Mouse (Mus musculus) 416B (cell line): Measurements from ENCODE around the gene Lins1.

Source experiments
- DNase-seq: peaks from one replicate; pipeline ENCODE4 v3.0.0; 2011; ENCODE audit warnings: low read depth

Lins1 gene

DNA sequence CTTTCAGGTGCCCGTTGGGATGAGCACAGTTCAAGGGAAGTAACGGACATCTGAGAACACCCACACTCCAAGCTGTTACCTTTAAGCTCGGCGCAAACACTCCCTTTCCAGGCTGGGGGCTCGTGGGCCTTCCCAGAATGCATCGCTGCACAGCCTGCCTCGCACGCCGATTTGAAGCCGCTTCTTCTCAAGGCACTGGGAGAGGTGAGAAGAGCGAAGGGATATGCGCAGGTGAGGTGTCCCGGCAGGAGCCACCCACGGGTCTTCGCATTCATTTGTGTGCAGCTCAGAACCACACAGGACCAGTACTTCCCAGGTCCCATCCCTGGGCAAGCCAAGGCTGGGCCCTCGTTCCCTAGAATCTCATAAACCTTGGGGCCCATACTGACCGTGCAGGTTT is 43.7 kb downstream of the Lins1 start:
- no peak for DNase-seq

DNA sequence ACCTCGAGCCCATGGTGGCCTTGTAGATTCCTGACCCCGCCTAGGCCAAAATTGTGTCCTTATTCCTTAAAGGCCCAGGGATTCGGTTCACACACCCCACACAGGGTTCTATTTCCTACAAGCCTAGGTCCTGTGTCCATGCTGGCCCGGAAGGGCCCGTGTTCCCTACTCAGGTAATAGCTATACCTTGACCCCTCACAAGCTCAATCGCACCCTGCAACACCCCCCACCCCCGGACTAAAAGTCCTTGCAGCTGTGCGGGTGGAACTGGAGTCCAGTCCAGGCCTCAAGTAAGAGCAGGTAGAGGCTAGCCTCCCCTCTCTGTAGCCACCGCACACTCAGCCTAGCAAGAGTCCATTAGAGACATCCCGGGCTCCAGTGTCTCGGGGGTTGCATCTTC is 44.2 kb downstream of the Lins1 start:
- DNase-seq, result no peak

DNA sequence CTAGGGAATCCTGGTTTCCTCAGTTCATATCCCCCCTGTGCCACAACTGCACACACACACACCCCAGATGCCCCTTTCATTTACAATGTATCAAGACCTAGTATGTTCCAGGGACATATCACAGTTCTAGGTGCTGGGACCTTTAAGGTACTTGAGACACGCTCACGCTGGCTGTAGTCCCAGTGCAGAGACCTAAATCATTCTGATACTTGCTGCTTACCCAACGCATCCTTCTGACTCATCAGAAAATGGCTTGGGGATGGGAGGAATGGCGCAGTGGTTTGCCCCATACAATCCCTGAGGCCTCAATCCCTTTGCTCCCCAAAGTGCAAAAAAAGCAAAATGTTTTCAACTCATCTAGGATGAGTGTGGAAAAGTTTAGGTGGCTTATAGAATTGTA is 44.8 kb downstream of the Lins1 start:
- no peak for DNase-seq

DNA sequence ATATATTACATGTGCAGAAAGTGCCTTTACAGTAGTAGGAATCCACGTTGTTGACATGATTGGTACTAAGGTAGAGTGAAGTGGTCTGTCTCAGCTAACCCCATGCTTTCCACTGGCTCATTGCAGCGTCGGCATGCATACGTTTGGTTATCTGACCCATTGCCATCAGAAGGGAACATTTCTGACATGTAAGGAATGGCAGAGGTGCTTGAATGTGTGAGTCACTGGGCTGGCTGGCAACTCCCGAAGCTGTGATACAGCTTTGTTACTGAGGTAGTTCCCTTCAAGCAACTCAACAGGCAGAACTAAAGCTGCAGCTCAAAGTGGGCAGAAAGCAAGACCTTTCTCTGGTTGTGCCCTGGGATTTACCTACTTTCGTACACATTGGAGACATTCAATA is 45.3 kb downstream of the Lins1 start:
- no peak for DNase-seq

DNA sequence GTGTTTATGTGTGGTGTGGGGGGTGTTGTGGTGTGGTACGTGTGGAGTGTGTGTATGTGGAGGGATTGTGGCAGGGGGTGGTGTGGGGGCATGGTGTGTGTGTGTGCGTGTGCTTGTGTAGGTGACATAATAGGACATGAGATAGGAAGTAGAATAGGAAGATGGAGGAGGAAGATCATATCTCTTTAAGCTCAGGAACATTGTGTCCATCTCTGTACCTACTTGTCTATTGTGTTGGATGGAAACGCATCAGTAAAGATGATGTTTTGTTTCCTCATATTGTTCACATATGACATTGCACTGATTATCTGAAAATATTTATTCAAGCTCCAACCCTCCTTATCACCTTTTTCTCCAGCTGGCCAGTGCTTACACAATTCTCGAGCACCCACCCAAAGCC is 47.7 kb downstream of the Lins1 start:
- DNase-seq, result no peak

GRCm38 (mm10) chr7:66741008-66741407 is 51.3 kb downstream of the Lins1 start:
- peak; percentile 7 for DNase-seq

DNA sequence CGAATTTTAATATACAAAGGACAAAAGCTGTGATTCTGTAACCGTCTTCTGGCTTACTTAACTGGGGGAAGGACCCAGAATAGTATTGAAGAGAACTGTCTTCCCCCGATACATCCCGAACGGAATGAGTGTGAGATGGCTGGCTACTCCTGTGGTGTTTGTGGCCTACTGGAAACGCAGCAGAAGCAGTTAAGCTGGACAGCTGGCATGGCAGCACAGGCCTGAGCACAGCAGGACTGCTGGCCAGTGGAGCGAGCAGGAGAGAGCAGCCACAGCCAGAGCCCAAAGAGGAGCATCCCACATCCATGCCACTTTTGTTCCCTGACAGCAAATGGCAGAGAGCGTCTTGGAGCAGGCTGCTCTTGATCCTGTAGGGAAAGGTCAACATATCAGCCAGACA is 51.7 kb downstream of the Lins1 start:
- DNase-seq, result no peak

DNA sequence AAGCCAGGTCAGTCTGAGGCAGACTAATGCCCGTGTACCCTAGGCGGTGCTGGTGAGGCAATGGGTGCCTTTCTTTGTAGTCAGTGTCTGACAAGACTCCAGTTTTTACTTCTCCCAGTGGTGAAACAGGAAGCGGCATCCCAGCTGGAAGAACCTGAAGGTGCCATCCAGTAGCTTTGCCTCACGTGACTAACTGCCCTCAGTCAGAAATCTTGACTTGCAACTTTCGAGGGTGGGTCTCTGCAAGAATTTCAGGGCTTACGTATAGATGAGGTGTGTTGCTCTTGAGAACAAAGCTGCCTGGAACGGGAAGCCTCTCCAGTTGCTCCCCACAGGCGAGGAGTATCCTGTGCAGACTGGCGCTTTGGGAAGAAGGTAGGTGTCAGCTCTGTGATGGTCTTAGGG is 53.7 kb downstream of the Lins1 start, which contains the start of gene Cers3:
Cers3 (plus strand) TSS at position 128 of the 405 bp plus-strand sequence.
- no peak for DNase-seq

DNA sequence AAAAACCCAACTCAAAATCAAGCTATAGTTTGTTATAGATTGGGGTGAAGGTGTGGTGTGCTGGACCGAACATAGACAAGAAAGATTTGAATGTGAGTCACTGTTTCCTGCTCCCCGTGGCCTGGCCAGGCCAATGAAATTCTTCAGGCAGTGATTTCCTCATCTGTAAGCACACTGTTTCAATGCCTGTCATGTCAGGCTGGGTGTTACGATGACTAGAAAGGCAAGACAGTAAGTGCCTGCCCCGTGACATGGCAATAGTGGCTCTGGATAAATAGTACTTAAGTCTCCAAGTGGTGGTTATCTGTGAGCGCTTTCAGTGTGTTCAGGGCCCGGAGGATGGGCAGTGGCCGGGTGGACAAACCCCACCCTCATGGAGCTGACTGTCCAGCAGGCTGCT is 57.3 kb downstream of the Lins1 start:
- peak; percentile 72 for DNase-seq

- DNase-seq, result no peak
These were observed 60.3 kb downstream of the Lins1 start for GRCm38 (mm10) chr7:66749998-66750397.

DNA sequence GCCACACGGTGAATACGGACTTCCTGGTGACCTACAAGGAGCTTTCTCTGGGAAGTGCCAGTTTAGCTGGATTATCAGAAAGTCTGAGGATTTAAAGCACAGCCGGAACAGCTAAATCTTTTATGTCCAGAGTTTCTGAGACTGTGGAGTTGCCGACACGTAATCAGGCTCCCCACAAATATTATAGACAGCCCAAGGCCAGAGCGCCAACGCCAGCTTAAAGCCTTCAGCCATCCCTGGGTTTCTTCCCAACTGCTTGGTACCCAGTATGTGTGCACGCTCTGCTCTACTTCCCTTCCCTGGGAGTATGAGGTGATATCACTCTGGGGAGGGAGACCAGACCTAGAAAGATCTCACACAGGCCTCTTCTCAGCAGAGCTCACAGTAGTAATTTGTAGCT is 64.1 kb downstream of the Lins1 start:
- DNase-seq, result no peak

GRCm38 (mm10) chr7:66755611-66756010 is 65.9 kb downstream of the Lins1 start:
- DNase-seq, result peak; percentile 57
